Mouse (Mus musculus) liver, adult 2 months (tissue): ENCODE measurements at regions not wholly inside any gene's neighbourhood (a gene's known extent, or its start where the extent isn't known, plus 50 kb on each side); places are given as distances from the start of the nearest gene placed in this dataset.

Experiments
- CTCF ChIP-seq: fragments of 200-500 bp; IDR thresholded peaks from 2 replicates; pipeline ENCODE4 v1.5.1; 2011; ENCODE audit warnings: low read depth, low read length, control low read depth
- POLR2A ChIP-seq: fragments of 200-500 bp; IDR thresholded peaks from 2 replicates; pipeline ENCODE4 v1.6.1; 2011; ENCODE audit warnings: low read length, control low read depth; ENCODE audit not compliant: insufficient read depth; ENCODE audit errors: extremely low read depth

DNA sequence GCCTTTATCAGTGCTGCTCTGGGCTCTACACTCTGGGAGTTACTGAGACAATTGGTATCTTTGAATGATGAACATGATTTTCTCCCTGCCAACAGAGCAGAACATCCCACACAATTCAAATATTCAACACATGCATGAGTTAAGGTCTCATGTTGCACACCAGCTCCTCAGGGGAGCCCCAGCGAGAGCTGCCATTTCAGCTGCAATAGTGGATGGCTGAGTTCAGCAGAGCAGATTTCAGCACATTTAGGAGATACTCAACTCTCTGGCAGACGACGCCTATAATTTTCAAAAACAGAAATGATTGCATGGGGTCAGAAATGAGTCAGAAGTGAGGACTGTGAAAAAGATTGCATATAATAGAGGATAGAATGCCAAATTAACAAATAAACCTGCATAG lies 105.6 kb upstream of the Tyw5 start:
- no peak for TF ChIP-seq POLR2A
- TF ChIP-seq CTCF = no peak
